Mouse (Mus musculus): ENCODE results near the gene Med12. TPM values are rescaled to one million over a fixed set of nuclear protein-coding genes. Genes with fewer than 3 reads are reported as not detected.

Gene Med12
- polyA plus RNA-seq, 1 experiment from 2014 or later, result 46.5 TPM

- no peak for DNase-seq (ENCODE audit: low spot score)
- Histone ChIP-seq H3K4me3 (ENCODE audit: low read depth, low read length) (no peak overlapping the region), H3K4me1 (replicated peaks; ENCODE audit: control insufficient read depth, insufficient read depth, low read length) (no peaks in the 10 kb centered on the region; the same call in 1 of the 2 replicates), H3K9me3 (ENCODE audit: control insufficient read depth, low read length) (no peaks in the 10 kb centered on the region), H3K36me3 (ENCODE audit: control insufficient read depth, insufficient read depth, low read length) (no peaks in the 10 kb centered on the region; the same call in 1 of the 2 replicates), H3K27ac (ENCODE audit: low read depth, low read length) (no peak overlapping the region), H3K27me3 (ENCODE audit: control insufficient read depth, insufficient read depth, low read length) (peaks cover 3% of the 10 kb centered on the region; the same call in 1 of the 2 replicates), H3K4me2 (ENCODE audit: low read depth, low read length, severe bottlenecking) (no peak overlapping the region), H3K9ac (ENCODE audit: low read length) (no peak overlapping the region)
- WGBS, result 93% methylated on average over 5 of the region's 5 CpGs
- ATAC-seq (replicated peaks; ENCODE audit: low FRiP score), result no peak
Observed at GRCm38 (mm10) chrX:101309299-101309698, 35.5 kb downstream of the Med12 start.

DNA sequence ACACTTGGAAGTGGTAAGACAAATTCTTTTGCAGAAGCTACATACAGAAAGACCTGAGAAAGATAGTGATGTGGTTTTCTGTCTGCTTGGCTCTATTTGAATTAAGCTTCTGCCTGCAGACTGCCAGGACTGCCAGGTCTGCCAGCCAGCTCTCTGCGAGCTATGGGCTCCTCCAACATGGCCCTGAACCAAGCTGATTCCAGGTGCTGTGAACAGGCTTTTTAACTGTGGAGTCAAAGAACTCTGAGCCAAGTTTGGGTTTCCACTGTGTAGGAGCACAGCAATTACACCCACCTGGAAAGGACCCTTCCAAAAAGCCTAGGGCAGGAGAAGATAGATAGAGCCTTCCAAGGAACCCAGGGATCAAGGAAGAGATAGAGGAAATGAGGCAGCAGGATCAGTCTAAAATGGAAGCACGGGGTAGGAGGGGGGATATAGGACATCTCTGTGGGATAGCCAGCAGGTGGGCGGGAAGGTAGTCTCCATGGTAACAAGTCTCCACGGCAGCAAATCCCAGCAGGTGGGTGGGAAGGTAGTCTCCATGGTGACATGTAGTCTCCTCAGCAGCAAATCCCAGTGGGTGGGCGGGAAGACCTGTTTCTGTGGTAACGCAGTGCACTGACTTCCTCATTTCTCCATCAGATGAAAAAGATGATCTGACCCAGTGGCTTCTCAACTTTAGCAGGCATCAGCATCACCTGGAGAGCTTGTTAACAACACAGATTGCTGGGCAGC is 40.0 kb downstream of the Med12 start:
- Histone ChIP-seq H3K9ac (ENCODE audit: low read length) (no peak overlapping the region), H3K27ac (ENCODE audit: low read depth, low read length) (no peak overlapping the region), H3K4me1 (replicated peaks; ENCODE audit: control insufficient read depth, insufficient read depth, low read length) (no peaks in the 10 kb centered on the region; the same call in 1 of the 2 replicates), H3K4me3 (ENCODE audit: low read depth, low read length) (no peak overlapping the region), H3K36me3 (ENCODE audit: control insufficient read depth, insufficient read depth, low read length) (no peaks in the 10 kb centered on the region; the same call in 1 of the 2 replicates), H3K4me2 (ENCODE audit: low read depth, low read length, severe bottlenecking) (no peak overlapping the region), H3K27me3 (ENCODE audit: control insufficient read depth, insufficient read depth, low read length) (no peaks in the 10 kb centered on the region; the same call in 1 of the 2 replicates), H3K9me3 (ENCODE audit: control insufficient read depth, low read length) (no peaks in the 10 kb centered on the region)
- ATAC-seq (replicated peaks; ENCODE audit: low FRiP score) (peak; percentile 60; the same call in 1 of the 2 replicates), DNase-seq (ENCODE audit: low spot score) (peak; percentile 61)
- 29% methylated on average over 6 of the region's 6 CpGs for WGBS

DNA sequence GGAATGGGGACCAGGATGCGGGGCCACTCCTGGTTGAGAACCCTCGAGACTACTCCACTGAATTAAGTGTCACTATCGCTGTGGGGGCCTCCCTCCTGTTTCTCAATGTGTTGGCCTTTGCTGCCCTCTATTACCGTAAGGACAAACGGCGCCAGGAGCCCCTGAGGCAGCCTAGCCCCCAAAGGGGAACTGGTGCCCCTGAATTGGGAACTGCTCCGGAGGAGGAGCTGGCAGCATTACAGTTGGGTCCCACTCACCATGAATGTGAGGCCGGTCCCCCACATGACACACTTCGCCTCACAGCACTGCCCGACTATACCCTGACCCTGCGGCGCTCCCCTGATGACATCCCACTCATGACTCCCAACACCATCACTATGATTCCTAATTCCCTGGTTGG is 45.9 kb downstream of the Med12 start:
- H3K36me3 ChIP-seq (ENCODE audit: control insufficient read depth, insufficient read depth, low read length), result no peaks in the 10 kb centered on the region
- 90% methylated on average over 12 of the region's 12 CpGs for WGBS
- no peaks in the 10 kb centered on the region for H3K9me3 ChIP-seq (ENCODE audit: control insufficient read depth, low read length)
- no peak for ATAC-seq (replicated peaks; ENCODE audit: low FRiP score)
- H3K4me1 ChIP-seq (replicated peaks; ENCODE audit: control insufficient read depth, insufficient read depth, low read length), result no peaks in the 10 kb centered on the region
- H3K4me3 ChIP-seq (ENCODE audit: low read depth, low read length), result no peak overlapping the region
- no peak overlapping the region for H3K4me2 ChIP-seq (ENCODE audit: low read depth, low read length, severe bottlenecking)
- no peak for DNase-seq (ENCODE audit: low spot score)
- H3K27me3 ChIP-seq (ENCODE audit: control insufficient read depth, insufficient read depth, low read length), result no peaks in the 10 kb centered on the region; the same call in 1 of the 2 replicates
- no peak overlapping the region for H3K27ac ChIP-seq (ENCODE audit: low read depth, low read length)
- H3K9ac ChIP-seq (ENCODE audit: low read length), result no peak overlapping the region

GRCm38 (mm10) chrX:101325989-101326899 is 52.4 kb downstream of the Med12 start:
- Histone ChIP-seq H3K27me3 (ENCODE audit: control insufficient read depth, insufficient read depth, low read length) (no peaks in the 10 kb centered on the region), H3K4me1 (replicated peaks; ENCODE audit: control insufficient read depth, insufficient read depth, low read length) (no peaks in the 10 kb centered on the region), H3K27ac (ENCODE audit: low read depth, low read length) (no peak overlapping the region), H3K9me3 (ENCODE audit: control insufficient read depth, low read length) (no peaks in the 10 kb centered on the region), H3K4me2 (ENCODE audit: low read depth, low read length, severe bottlenecking) (no peak overlapping the region), H3K4me3 (ENCODE audit: low read depth, low read length) (no peak overlapping the region), H3K9ac (ENCODE audit: low read length) (no peak overlapping the region), H3K36me3 (ENCODE audit: control insufficient read depth, insufficient read depth, low read length) (no peaks in the 10 kb centered on the region)
- ATAC-seq (replicated peaks; ENCODE audit: low FRiP score), result no peak
- DNase-seq (ENCODE audit: low spot score), result no peak
- WGBS, result 64% methylated on average over 8 of the region's 8 CpGs

DNA sequence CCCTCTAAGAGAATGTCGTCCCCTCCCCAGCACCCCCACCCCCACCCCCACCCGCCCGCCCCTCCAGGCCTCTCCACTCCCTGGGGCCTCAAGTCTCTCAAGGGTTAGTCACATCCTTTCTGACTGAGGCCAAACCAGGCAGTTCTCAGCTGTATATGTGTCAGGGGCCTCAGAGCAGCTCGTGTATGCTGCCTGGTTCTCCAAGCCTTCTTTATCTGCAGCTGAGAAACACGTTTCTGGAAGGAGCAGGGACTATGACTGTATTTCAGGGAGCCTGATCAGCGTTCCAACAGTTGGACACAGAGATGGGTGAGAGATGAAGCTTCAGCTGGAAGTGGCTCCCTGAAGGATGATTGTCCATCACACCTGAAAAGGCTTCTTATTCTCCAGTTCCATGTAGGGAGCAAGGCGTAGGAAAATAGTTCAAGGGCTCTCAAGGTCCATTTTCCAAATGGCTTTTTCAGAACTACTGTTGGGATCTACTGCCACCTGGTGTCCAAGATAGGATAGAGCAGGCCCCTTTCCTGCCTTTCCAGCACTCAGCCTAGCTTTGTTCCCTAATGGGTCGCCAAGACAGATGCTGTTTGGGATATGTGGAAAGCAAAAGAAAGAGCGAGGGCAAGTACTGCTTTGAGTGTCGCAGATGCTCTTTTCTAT is 55.7 kb downstream of the Med12 start:
- Histone ChIP-seq H3K27ac (ENCODE audit: low read depth, low read length) (no peak overlapping the region), H3K9ac (ENCODE audit: low read length) (0 out of 2 replicates have a peak overlapping the region, but pooled peaks have one; percentile 23), H3K4me2 (ENCODE audit: low read depth, low read length, severe bottlenecking) (no peak overlapping the region), H3K4me3 (ENCODE audit: low read depth, low read length) (no peak overlapping the region), H3K4me1 (replicated peaks; ENCODE audit: control insufficient read depth, insufficient read depth, low read length) (no peaks in the 10 kb centered on the region), H3K9me3 (ENCODE audit: control insufficient read depth, low read length) (no peaks in the 10 kb centered on the region), H3K27me3 (ENCODE audit: control insufficient read depth, insufficient read depth, low read length) (no peaks in the 10 kb centered on the region), H3K36me3 (ENCODE audit: control insufficient read depth, insufficient read depth, low read length) (no peaks in the 10 kb centered on the region)
- ATAC-seq (replicated peaks; ENCODE audit: low FRiP score) (no peak), DNase-seq (ENCODE audit: low spot score) (peak; percentile 77)
- WGBS, result 22% methylated on average over 7 of the region's 10 CpGs

DNA sequence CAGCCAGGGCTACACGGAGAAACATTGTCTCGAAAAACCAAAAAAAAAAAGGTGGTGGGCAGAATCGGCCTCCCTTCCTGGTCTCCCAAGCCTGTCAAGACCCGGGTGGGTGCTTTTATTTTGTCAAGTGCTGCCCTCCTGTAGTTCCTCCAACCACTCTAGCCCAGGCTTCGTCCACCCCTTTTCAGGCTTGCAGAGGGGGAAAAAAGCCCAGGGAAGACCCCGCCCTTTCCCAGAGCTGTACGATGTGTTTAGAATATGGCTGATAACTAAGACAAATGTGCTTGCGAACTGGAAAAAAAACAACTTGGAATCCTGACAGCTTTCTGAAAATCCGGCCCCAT is 58.2 kb downstream of the Med12 start:
- Histone ChIP-seq H3K4me2 (ENCODE audit: low read depth, low read length, severe bottlenecking) (peak overlapping the region; percentile 48; the same call in 1 of the 2 replicates), H3K4me1 (replicated peaks; ENCODE audit: control insufficient read depth, insufficient read depth, low read length) (no peaks in the 10 kb centered on the region), H3K36me3 (ENCODE audit: control insufficient read depth, insufficient read depth, low read length) (no peaks in the 10 kb centered on the region), H3K27ac (ENCODE audit: low read depth, low read length) (peak overlapping the region; percentile 84), H3K27me3 (ENCODE audit: control insufficient read depth, insufficient read depth, low read length) (no peaks in the 10 kb centered on the region), H3K4me3 (ENCODE audit: low read depth, low read length) (peak overlapping the region; percentile 17; the same call in 1 of the 2 replicates), H3K9me3 (ENCODE audit: control insufficient read depth, low read length) (no peaks in the 10 kb centered on the region), H3K9ac (ENCODE audit: low read length) (peak overlapping the region; percentile 57)
- ATAC-seq (replicated peaks; ENCODE audit: low FRiP score) (peak; percentile 33), DNase-seq (ENCODE audit: low spot score) (peak; percentile 51)
- WGBS, result 44% methylated on average over 9 of the region's 9 CpGs

GRCm38 (mm10) chrX:101332375-101333211 is 58.8 kb downstream of the Med12 start:
- peak; percentile 95 for ATAC-seq (replicated peaks; ENCODE audit: low FRiP score)
- 22% methylated on average over 38 of the region's 49 CpGs for WGBS

More at GRCm38 (mm10) chrX:101332375-101333211, 58.8 kb downstream of the Med12 start:
- H3K36me3 ChIP-seq (ENCODE audit: control insufficient read depth, insufficient read depth, low read length), result no peaks in the 10 kb centered on the region
- H3K4me1 ChIP-seq (replicated peaks; ENCODE audit: control insufficient read depth, insufficient read depth, low read length), result no peaks in the 10 kb centered on the region
- H3K9ac ChIP-seq (ENCODE audit: low read length), result peak overlapping the region; percentile 57
- peak overlapping the region; percentile 48 for H3K4me2 ChIP-seq (ENCODE audit: low read depth, low read length, severe bottlenecking)
- peak; percentile 90 for DNase-seq (ENCODE audit: low spot score)
- H3K4me3 ChIP-seq (ENCODE audit: low read depth, low read length), result peak overlapping the region; percentile 26
- H3K9me3 ChIP-seq (ENCODE audit: control insufficient read depth, low read length), result no peaks in the 10 kb centered on the region
- H3K27me3 ChIP-seq (ENCODE audit: control insufficient read depth, insufficient read depth, low read length), result no peaks in the 10 kb centered on the region
- peak overlapping the region; percentile 84 for H3K27ac ChIP-seq (ENCODE audit: low read depth, low read length)
